Mouse (Mus musculus): ENCODE measurements at regions not wholly inside any gene's neighbourhood (a gene's known extent, or its start where the extent isn't known, plus 50 kb on each side); places are given as distances from the start of the nearest gene placed in this dataset.

- no peak for TF ChIP-seq CTCF (IDR thresholded peaks at IDR 0.05; ENCODE audit: control insufficient read depth, insufficient read depth, insufficient read length)
- no peak for TF ChIP-seq USF1 (IDR thresholded peaks at IDR 0.05; ENCODE audit: low read depth)
- TF ChIP-seq MYOD1 (IDR thresholded peaks at IDR 0.05; ENCODE audit: control insufficient read depth, insufficient read length, low read depth): no peak
- no peak for TF ChIP-seq MAX (IDR thresholded peaks at IDR 0.05)
These were observed 257.9 kb downstream of the Kif20b start for GRCm38 (mm10) chr19:35180102-35180501.

All from C2C12 (cell line).